Mouse (Mus musculus) CH12.LX (cell line): ENCODE measurements around the gene Dapk1.

ENCODE experiments used
- JUND ChIP-seq: conservative IDR thresholded peaks from 2 replicates; pipeline ENCODE4 v1.6.1; 2011; ENCODE audit warnings: low read depth, low read length, improper control_type of control experiment
- SMC3 ChIP-seq: IDR thresholded peaks from 2 replicates; pipeline ENCODE4 v1.6.1; 2011; ENCODE audit warnings: low read depth, low read length, improper control_type of control experiment

- no peak for TF ChIP-seq SMC3
- no peak for TF ChIP-seq JUND
Measured at GRCm38 (mm10) chr13:60760392-60760791, 158.6 kb downstream of the Dapk1 start.
